Mouse (Mus musculus): Measurements from ENCODE around the gene Ccl3.

- TF ChIP-seq CTCF (IDR thresholded peaks at IDR 0.05; ENCODE audit: low read depth) (no peak), EP300 (IDR thresholded peaks at IDR 0.05; ENCODE audit: low read depth) (no peak)
These were observed 45.8 kb downstream of the Ccl3 start for GRCm38 (mm10) chr11:83603399-83603798.

All from liver, embryonic 14.5 days (tissue).